Mouse (Mus musculus) thymus, adult 2 months (tissue): ENCODE results near the gene Mpp4.

Experiments used
- CTCF ChIP-seq: fragments of 200-500 bp; IDR thresholded peaks from 2 replicates; pipeline ENCODE4 v1.5.1; 2012; ENCODE audit warnings: mild to moderate bottlenecking, control low read depth, low read length, moderate library complexity, borderline replicate concordance; ENCODE audit not compliant: control insufficient read depth, poor library complexity, insufficient read depth; ENCODE audit errors: extremely low read depth
- POLR2A ChIP-seq: fragments of 200-500 bp; IDR thresholded peaks from 2 replicates; pipeline ENCODE4 v1.6.1; 2012; ENCODE audit warnings: mild to moderate bottlenecking, low read length, control low read depth, moderate library complexity; ENCODE audit not compliant: control insufficient read depth, poor library complexity, insufficient read depth; ENCODE audit errors: extremely low read depth

DNA sequence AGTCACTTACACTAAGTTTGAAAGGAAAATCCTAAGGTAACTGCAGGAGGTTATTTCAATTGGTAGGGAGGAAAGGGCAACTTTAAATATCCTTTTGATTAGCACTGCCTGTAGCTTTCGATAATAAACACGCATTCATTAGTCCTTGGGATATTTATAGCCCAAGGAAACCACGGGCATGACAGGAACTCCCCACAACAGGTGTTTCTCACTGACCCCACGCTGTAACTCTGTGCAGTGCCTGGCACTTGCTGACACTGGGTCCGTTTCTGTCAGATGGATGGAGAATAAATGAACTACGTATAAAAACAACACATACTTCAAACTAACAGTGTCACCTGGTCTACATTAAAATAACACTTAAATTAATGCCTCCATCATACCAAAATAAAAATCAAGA lies 31.8 kb upstream of the Mpp4 start:
- no peak for TF ChIP-seq CTCF
- TF ChIP-seq POLR2A, result no peak
